Mouse (Mus musculus) heart, adult 2 months (tissue): ENCODE results near the gene Bptf. TPM values are rescaled to one million over a fixed set of nuclear protein-coding genes. Genes with fewer than 3 reads are reported as not detected.
A peak's percentile ranks its signal among the peaks of the same experiment; 100 is the strongest.
"Not testable (repeated sequence)": the region's sequence is repeated elsewhere in the genome, so short reads cannot be mapped to it uniquely, and the experiment has no call there.

ENCODE experiments used
- DNase-seq, 2 experiments: peaks; one replicate each; pipeline ENCODE4 v3.0.0; 2021
- H3K27ac ChIP-seq: fragments of 200-600 bp; 2 replicates; pipeline ENCODE4 v1.8.1; 2022
- H3K27me3 ChIP-seq: fragments of 200-500 bp; 2 replicates; pipeline ENCODE4 v1.6.1; 2012; ENCODE audit warnings: mild to moderate bottlenecking, low read length, inconsistent platforms, mixed read lengths; ENCODE audit not compliant: control insufficient read depth, insufficient read depth
- H3K36me3 ChIP-seq: fragments of 200-500 bp; 2 replicates; pipeline ENCODE4 v1.6.1; 2012; ENCODE audit warnings: low read length, inconsistent platforms; ENCODE audit not compliant: control insufficient read depth, insufficient read depth
- H3K4me1 ChIP-seq: fragments of 200-500 bp; 2 replicates; pipeline ENCODE4 v1.6.1; 2011; ENCODE audit warnings: low read length; ENCODE audit not compliant: control insufficient read depth, insufficient read depth
- H3K4me3 ChIP-seq: fragments of 200-600 bp; 2 replicates; pipeline ENCODE4 v1.8.1; 2022
- H3K79me2 ChIP-seq: fragments of 200-500 bp; replicated peaks from 2 replicates; pipeline ENCODE4 v1.6.1; 2012; ENCODE audit warnings: mild to moderate bottlenecking, inconsistent platforms, low read length, moderate library complexity, mixed read lengths; ENCODE audit not compliant: control insufficient read depth, insufficient read depth
- H3K9ac ChIP-seq: fragments of 200-500 bp; 2 replicates; pipeline ENCODE4 v1.6.1; 2012; ENCODE audit warnings: low read depth, mild to moderate bottlenecking, control low read depth, inconsistent platforms, low read length, mixed read lengths
- CTCF ChIP-seq: fragments of 200-600 bp; IDR thresholded peaks from 2 replicates; pipeline ENCODE4 v1.8.1; 2022; ENCODE audit warnings: antibody characterized with exemption, mild to moderate bottlenecking, moderate library complexity
- EP300 ChIP-seq: fragments of 200-500 bp; IDR thresholded peaks from 2 replicates; pipeline ENCODE4 v1.6.1; 2011; ENCODE audit warnings: low read depth, low read length, control low read depth; ENCODE audit not compliant: insufficient read depth
- POLR2A ChIP-seq: fragments of 200-500 bp; IDR thresholded peaks from 2 replicates; pipeline ENCODE4 v1.6.1; 2011; ENCODE audit warnings: mild to moderate bottlenecking, low read depth, low read length, control low read depth; ENCODE audit not compliant: insufficient read depth
- WGBS: fragments of 180-500 bp; shearing (Covaris S2); methylation state at CpG from one replicate; pipeline ENCODE4 v1.1.7; 2018; 5-methylcytosine and 5-hydroxymethylcytosine counted together
- intact Hi-C: fragments of 180-260 bp; cut with DNase I; formaldehyde crosslinking; loops from one replicate; pipeline ENCODE4 v1.15.1; 2025
- polyA plus RNA-seq: library from polyadenylated mRNA; depleted of rRNA; stranded (reverse); fragments of >200 nt; gene quantifications from 2 replicates; pipeline ENCODE4 v1.2.3, GENCODE M21; 2012
- total RNA-seq, 2 experiments: library from RNA; stranded (reverse); gene quantifications; 2 replicates each; pipeline ENCODE4 v1.2.3; 2021

Bptf gene
- total and polyA plus RNA-seq, 3 experiments, result 11.7 to 27.5 (median 25.6) TPM

DNA sequence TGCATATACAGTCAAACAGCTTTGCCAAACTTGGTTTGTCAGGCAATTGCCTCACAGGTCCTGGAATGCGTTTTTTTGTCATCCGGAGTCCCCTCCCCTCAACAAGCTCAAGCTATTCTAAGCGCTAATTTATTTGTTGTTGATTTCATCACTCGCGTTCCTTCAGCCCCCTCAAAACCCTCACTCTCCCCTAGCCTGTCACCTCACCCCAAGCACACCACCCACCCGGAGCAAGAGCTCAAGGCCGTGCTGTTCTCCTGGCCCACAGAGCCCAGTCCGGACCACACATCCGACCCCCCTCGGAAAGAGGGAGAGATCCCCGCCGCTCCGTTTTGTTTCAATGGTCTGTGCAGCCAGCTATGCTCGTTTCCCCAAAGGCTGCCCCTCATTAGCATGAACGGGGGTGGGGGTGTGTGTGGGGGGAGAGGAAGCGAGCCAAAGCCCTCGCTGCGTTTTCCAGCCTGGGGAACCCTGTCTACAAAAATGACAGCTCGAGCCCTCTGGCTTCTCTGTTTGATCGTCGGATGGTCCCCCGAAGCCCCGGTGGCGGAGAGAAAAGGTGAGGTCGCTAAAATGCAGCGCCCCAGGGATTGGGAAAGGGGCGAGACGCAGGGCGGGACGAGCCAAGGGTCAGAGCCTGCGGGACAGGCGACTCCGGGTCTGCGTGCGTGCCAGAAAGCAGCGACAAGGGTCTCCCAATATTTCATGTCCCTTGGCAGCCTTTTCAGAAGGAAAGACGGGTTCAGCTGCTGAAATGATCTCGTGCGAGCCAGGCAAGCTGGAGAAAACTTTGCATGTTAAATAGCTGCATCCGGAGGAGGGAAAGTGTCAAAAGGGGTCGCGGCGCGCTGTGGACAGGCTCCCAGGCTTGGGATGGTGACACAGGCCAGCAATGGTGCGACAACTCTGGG lies 106.3 kb downstream of the Bptf start, which contains the start of gene 1810010H24Rik:
Gene 1810010H24Rik, plus strand, starts transcription at position 271 of the 911 bp plus-strand sequence.
- Histone ChIP-seq H3K4me1 (peaks cover 2% of the 10 kb centered on the region), H3K79me2 (no peaks in the 10 kb centered on the region), H3K4me3 (peak within 1 kb of the TSS; percentile 72), H3K36me3 (no peaks in the 10 kb centered on the region), H3K27ac (peak within 1 kb of the TSS; percentile 56; the same call in 1 of the 2 replicates), H3K27me3 (no peaks in the 10 kb centered on the region), H3K9ac (peak within 1 kb of the TSS; percentile 54)
- 2% methylated on average over 45 of the region's 45 CpGs for WGBS
- TF ChIP-seq EP300 (no peak), CTCF (no peak), POLR2A (no peak)
- intact Hi-C loops, result no loop called here
- peak; percentile 48 to 68 for DNase-seq

DNA sequence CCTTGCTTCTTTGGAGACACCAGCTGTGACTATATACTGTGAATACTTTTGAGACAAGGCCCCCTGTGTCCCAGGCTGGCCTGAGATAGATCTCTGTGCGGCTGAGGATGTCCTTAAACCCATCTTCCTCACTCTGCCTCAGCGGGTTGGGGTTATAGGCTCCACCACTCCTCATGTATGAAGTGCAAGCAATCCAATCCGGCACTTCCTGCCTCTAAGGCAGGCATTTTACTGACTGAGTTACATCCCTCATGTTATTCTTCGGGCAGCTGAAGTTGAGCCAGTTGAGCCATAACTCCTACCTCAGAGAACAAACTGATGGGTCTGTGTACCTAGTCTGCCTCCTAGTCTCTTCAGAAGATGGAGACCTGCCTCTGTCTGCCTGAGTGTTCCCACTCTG lies 107.5 kb downstream of the Bptf start:
- WGBS, result 64% methylated on average over 4 of the region's 4 CpGs
- TF ChIP-seq CTCF (no peak), EP300 (no peak), POLR2A (no peak)
- H3K9ac ChIP-seq, result no peak overlapping the region

DNA sequence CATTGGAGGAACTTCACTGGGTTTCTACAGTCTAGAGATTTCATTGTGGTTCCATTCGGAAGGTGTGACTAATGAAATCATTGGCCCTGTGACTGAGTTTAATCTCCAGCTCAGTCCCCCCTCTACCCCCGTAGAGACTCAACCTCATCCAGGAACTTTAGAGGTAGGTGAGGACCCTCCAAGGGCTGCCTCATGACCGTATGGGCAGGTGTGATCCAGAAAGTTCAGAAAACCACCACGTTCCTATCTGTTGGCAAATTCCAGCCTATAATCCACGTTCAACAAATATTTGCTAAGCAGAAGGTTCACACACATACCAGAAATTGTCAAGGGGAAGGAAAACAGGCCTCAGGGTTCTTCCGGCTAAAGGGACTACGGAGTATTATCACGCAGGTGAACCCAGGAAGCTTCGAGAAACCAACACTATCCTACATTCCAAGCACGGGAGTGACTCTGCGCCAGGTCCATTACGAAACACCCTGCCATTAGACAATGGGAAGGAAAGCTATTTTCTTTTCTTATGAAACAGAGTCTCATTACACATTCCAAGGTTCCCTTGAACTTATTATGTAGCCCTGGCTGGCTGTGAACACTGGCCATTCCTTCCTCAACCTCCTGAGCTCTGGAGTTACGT lies 109.8 kb downstream of the Bptf start:
- Histone ChIP-seq H3K36me3 (no peaks in the 10 kb centered on the region), H3K4me3 (no peak overlapping the region), H3K79me2 (no peaks in the 10 kb centered on the region), H3K27me3 (no peaks in the 10 kb centered on the region), H3K9ac (no peak overlapping the region), H3K4me1 (peaks cover 2% of the 10 kb centered on the region), H3K27ac (no peak overlapping the region)
- DNase-seq, result no peak
- WGBS, result 85% methylated on average over 13 of the region's 13 CpGs
- TF ChIP-seq POLR2A (no peak), EP300 (no peak), CTCF (no peak)
- intact Hi-C loops, result no loop called here

More for the DNA sequence above, 107.5 kb downstream of the Bptf start:
- DNase-seq, result no peak
- H3K36me3 ChIP-seq, result no peaks in the 10 kb centered on the region
- H3K4me3 ChIP-seq, result no peak overlapping the region
- H3K27me3 ChIP-seq, result no peaks in the 10 kb centered on the region
- H3K4me1 ChIP-seq, result peaks cover 2% of the 10 kb centered on the region
- intact Hi-C loops, result no loop called here
- no peak overlapping the region for H3K27ac ChIP-seq
- no peaks in the 10 kb centered on the region for H3K79me2 ChIP-seq

DNA sequence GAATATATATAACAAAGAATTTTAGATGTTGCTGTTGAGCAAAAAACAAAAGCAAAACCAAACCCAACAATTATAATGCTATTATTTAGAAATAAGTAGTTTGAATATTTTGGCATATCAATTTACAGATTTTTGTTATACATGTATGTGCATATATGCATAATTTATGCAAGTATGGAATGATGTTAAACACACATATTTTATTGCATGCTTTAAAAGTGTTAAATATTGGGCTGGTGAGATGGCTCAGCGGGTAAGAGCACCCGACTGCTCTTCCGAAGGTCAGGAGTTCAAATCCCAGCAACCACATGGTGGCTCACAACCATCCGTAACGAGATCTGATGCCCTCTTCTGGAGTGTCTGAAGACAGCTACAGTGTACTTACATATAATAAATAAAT lies 112.2 kb downstream of the Bptf start:
- H3K36me3 ChIP-seq, H3K79me2 ChIP-seq, H3K9ac ChIP-seq, intact Hi-C loops, DNase-seq, H3K4me1 ChIP-seq, H3K27me3 ChIP-seq, H3K4me3 ChIP-seq, H3K27ac ChIP-seq: not testable (repeated sequence)
- 91% methylated on average over 5 of the region's 5 CpGs for WGBS

DNA sequence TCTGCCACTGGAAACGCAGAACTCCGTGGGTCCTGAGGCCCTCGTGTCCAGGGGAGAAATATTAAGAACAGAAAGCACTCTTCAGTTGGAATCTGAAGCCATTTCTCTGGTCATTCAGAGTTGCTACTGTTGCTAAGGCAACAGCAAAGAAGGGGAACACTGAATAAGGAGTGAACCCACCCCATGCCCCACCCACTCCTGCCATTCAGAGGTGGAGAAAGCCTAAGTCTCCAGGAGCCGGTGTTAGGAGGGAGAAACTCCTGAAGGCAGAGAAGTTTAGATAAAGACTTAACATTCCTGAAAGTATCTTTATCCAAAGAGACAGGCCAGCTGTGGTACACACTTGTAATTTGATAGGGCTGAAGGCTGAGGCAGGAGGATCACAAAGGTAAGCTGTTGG lies 112.6 kb downstream of the Bptf start:
- WGBS, result 79% methylated on average over 4 of the region's 4 CpGs
- TF ChIP-seq CTCF (no peak), EP300 (no peak), POLR2A (no peak)
- H3K9ac ChIP-seq, result no peak overlapping the region
- no peaks in the 10 kb centered on the region for H3K27me3 ChIP-seq
- H3K4me1 ChIP-seq, result no peaks in the 10 kb centered on the region
- H3K36me3 ChIP-seq, result no peaks in the 10 kb centered on the region
- no peak overlapping the region for H3K27ac ChIP-seq
- no peak for DNase-seq
- no peaks in the 10 kb centered on the region for H3K79me2 ChIP-seq
- H3K4me3 ChIP-seq, result no peak overlapping the region
- intact Hi-C loops, result no loop called here

DNA sequence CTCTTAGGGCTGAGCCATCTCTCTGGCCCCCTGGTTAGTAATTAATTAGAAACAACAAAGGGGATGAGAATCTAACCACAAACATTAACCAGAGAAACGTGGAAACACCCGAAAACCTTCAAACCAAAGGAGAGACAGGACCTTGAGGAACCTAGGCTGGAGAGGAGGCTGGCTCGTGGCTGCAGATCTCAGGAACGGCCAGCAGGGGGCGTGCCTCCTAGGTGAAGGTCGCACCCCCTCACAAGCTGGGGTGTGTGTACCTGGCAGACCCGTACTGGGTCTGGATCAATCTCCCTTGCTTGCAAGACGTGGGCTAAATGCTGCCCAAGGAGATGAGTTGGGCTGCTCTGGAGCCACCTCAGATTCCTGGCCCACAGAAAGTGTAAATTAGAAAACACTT lies 113.3 kb downstream of the Bptf start:
- Histone ChIP-seq H3K79me2 (no peaks in the 10 kb centered on the region), H3K36me3 (no peaks in the 10 kb centered on the region), H3K27ac (no peak overlapping the region), H3K4me3 (no peak overlapping the region), H3K4me1 (no peaks in the 10 kb centered on the region), H3K9ac (no peak overlapping the region), H3K27me3 (no peaks in the 10 kb centered on the region)
- DNase-seq, result no peak
- TF ChIP-seq EP300 (no peak), CTCF (peak; percentile 56), POLR2A (no peak)
- intact Hi-C loops, result no loop called here
- 35% methylated on average over 8 of the region's 8 CpGs for WGBS
